Mouse (Mus musculus) ES-Bruce4 (cell line): ENCODE measurements at regions not wholly inside any gene's neighbourhood (a gene's known extent, or its start where the extent isn't known, plus 50 kb on each side); places are given as distances from the start of the nearest gene placed in this dataset.
A peak's percentile ranks its signal among the peaks of the same experiment; 100 is the strongest.
"Not testable (repeated sequence)": the region's sequence is repeated elsewhere in the genome, so short reads cannot be mapped to it uniquely, and the experiment has no call there.

Source experiments
- H3K27ac ChIP-seq: 2 replicates; pipeline ENCODE4 v1.5.1; 2012; ENCODE audit warnings: low read length, inconsistent platforms; ENCODE audit not compliant: insufficient read depth
- H3K27me3 ChIP-seq: 2 replicates; pipeline ENCODE4 v1.6.1; 2012; ENCODE audit warnings: mild to moderate bottlenecking, low read length, inconsistent platforms; ENCODE audit not compliant: control insufficient read depth, poor library complexity, insufficient read depth, severe bottlenecking
- H3K36me3 ChIP-seq: 2 replicates; pipeline ENCODE4 v1.6.1; 2012; ENCODE audit warnings: inconsistent platforms, mild to moderate bottlenecking, low read length, moderate library complexity; ENCODE audit not compliant: control insufficient read depth, poor library complexity, insufficient read depth, severe bottlenecking
- H3K4me1 ChIP-seq: one replicate; pipeline ENCODE4 v1.8.1; 2011; ENCODE audit warnings: low read length; ENCODE audit not compliant: control insufficient read depth, insufficient read depth
- H3K4me3 ChIP-seq: 2 replicates; pipeline ENCODE4 v1.5.1; 2011; ENCODE audit warnings: low read depth, mild to moderate bottlenecking, low read length
- H3K9ac ChIP-seq: 2 replicates; pipeline ENCODE4 v1.6.1; 2012; ENCODE audit warnings: low read depth, mild to moderate bottlenecking, inconsistent platforms; ENCODE audit not compliant: poor library complexity, severe bottlenecking
- H3K9me3 ChIP-seq: replicated peaks from 2 replicates; pipeline ENCODE4 v1.6.1; 2012; ENCODE audit warnings: mild to moderate bottlenecking, low read length, inconsistent platforms; ENCODE audit not compliant: control insufficient read depth, poor library complexity, insufficient read depth, severe bottlenecking
- CTCF ChIP-seq: IDR thresholded peaks from one replicate; pipeline ENCODE4 v1.8.1; 2011; ENCODE audit warnings: low read depth, low read length
- EP300 ChIP-seq: IDR thresholded peaks from 2 replicates; pipeline ENCODE4 v1.6.1; 2011; ENCODE audit warnings: low read depth, low read length; ENCODE audit not compliant: insufficient read depth
- POLR2A ChIP-seq: IDR thresholded peaks from one replicate; pipeline ENCODE4 v1.8.1; 2011; ENCODE audit warnings: low read length; ENCODE audit not compliant: insufficient read depth

DNA sequence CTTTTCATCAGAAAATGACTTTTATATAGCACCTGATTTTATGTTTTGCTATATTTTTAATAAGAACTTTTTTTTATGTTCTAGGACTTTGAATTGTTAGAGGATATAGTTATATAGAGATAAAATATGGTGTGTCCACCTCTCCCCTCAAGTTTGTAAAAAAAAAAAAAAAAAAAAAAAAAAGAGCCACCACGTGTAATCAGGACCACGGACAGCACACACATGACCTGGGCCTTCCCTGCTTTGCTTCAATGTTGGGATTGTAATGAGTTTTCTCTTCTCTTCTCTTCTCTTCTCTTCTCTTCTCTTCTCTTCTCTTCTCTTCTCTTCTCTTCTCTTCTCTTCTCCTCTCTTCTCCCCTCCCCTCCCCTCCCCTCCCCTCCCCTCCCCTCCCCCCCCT is 78.5 kb downstream of the 1700010I14Rik start:
- not testable (repeated sequence) for H3K4me1 ChIP-seq, H3K27me3 ChIP-seq, H3K9ac ChIP-seq, H3K9me3 ChIP-seq, H3K36me3 ChIP-seq, H3K27ac ChIP-seq, H3K4me3 ChIP-seq

- Histone ChIP-seq H3K9me3 (no peaks in the 10 kb centered on the region), H3K4me3 (no peak overlapping the region), H3K9ac (no peak overlapping the region), H3K36me3 (no peaks in the 10 kb centered on the region), H3K27me3 (no peaks in the 10 kb centered on the region), H3K4me1 (no peaks in the 10 kb centered on the region), H3K27ac (no peak overlapping the region)
- TF ChIP-seq POLR2A (no peak), EP300 (no peak), CTCF (no peak)
Observed at GRCm38 (mm10) chr17:9068859-9069602, 80.9 kb downstream of the 1700010I14Rik start.

- Histone ChIP-seq H3K27me3 (no peaks in the 10 kb centered on the region), H3K36me3 (no peaks in the 10 kb centered on the region), H3K9me3 (0 out of 2 replicates have a peak, but pooled peaks cover 3% of the 10 kb centered on the region), H3K4me3 (no peak overlapping the region), H3K4me1 (no peaks in the 10 kb centered on the region), H3K9ac (no peak overlapping the region), H3K27ac (no peak overlapping the region)
- TF ChIP-seq EP300: no peak
- no peak for TF ChIP-seq CTCF
- no peak for TF ChIP-seq POLR2A
Observed at GRCm38 (mm10) chr17:9083629-9084028, 95.5 kb downstream of the 1700010I14Rik start.

GRCm38 (mm10) chr17:9127866-9128265 is 139.7 kb downstream of the 1700010I14Rik start:
- no peaks in the 10 kb centered on the region for H3K9me3 ChIP-seq
- TF ChIP-seq EP300 (no peak), POLR2A (no peak), CTCF (no peak)

GRCm38 (mm10) chr17:9145605-9146223 is 157.6 kb downstream of the 1700010I14Rik start:
- H3K9ac ChIP-seq: no peak overlapping the region
- no peaks in the 10 kb centered on the region for H3K4me1 ChIP-seq
- H3K9me3 ChIP-seq: no peaks in the 10 kb centered on the region
- no peaks in the 10 kb centered on the region for H3K27me3 ChIP-seq
- TF ChIP-seq CTCF (peak; percentile 36), EP300 (no peak)
- H3K27ac ChIP-seq: no peak overlapping the region
- no peaks in the 10 kb centered on the region for H3K36me3 ChIP-seq
- H3K4me3 ChIP-seq: no peak overlapping the region

More at GRCm38 (mm10) chr17:9127866-9128265, 139.7 kb downstream of the 1700010I14Rik start:
- Histone ChIP-seq H3K36me3 (no peaks in the 10 kb centered on the region), H3K9ac (no peak overlapping the region), H3K4me3 (no peak overlapping the region), H3K4me1 (no peaks in the 10 kb centered on the region), H3K27me3 (no peaks in the 10 kb centered on the region), H3K27ac (no peak overlapping the region)

DNA sequence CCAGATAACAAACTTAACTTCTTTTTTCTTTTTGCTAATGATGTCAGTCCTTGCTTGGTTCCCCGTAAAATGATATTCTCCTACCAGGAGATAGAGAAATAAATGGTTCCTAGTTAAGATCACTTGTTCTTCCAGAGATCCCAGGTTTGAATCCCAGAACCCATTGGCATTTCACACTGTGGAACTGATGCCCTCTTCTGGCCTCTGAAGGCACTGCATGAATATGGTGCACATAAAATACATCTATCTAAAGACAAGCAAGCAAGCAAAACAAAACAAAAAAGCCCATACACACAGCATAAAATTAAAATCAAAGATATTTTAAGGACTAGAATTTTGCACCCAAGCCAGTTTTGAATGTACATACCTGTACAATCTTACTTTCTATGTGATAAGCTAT is 162.5 kb downstream of the 1700010I14Rik start:
- Histone ChIP-seq H3K36me3 (no peaks in the 10 kb centered on the region), H3K4me3 (no peak overlapping the region), H3K9ac (no peak overlapping the region), H3K9me3 (no peaks in the 10 kb centered on the region), H3K27ac (no peak overlapping the region), H3K4me1 (no peaks in the 10 kb centered on the region), H3K27me3 (no peaks in the 10 kb centered on the region)
- no peak for TF ChIP-seq EP300
- no peak for TF ChIP-seq POLR2A
- no peak for TF ChIP-seq CTCF
